Mouse (Mus musculus) bone marrow macrophage, adult 2 months (primary cell): Measurements from ENCODE around the gene Ccdc187.

ENCODE experiments used
- CTCF ChIP-seq: IDR thresholded peaks from 2 replicates; pipeline ENCODE4 v1.5.1; 2012; ENCODE audit warnings: low read depth, mild to moderate bottlenecking, low read length, moderate library complexity
- POLR2A ChIP-seq: IDR thresholded peaks from 2 replicates; pipeline ENCODE4 v1.6.1; 2012; ENCODE audit warnings: mild to moderate bottlenecking, low read depth, low read length, borderline replicate concordance

DNA sequence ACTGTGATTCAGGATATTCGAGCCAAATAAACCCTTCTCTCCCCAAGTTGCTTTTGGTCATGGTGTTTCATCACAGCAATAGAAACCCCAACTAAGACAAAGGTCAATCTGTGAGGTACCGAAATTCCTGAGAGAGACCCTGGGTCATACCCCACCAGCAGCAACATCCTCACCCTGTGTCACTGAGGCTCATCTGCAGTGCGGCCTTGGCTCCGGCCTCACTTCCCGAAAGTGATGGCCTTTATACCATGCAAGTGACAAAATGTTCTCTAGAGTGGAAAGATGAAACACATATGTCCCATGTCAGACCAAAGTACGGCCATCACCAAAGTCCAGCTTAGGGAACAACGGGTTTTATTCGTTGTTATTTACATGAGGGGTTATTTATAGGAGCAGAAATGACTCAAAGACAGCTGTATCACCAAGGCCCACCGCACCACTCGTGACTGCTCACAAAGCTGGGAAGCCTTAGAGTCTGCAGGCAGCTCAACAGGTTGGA is 7.7 kb upstream of the Ccdc187 start:
- TF ChIP-seq POLR2A (no peak), CTCF (no peak)
